Mouse (Mus musculus) brain, embryonic 14.5 days (tissue): ENCODE data around the gene Palm.

Experiments
- CTCF ChIP-seq: fragments of 200-500 bp; IDR thresholded peaks from 2 replicates; pipeline ENCODE4 v1.5.1; 2012; ENCODE audit warnings: inconsistent platforms, mild to moderate bottlenecking, moderate library complexity, borderline replicate concordance; ENCODE audit not compliant: insufficient read depth, insufficient read length; ENCODE audit errors: extremely low read depth
- POLR2A ChIP-seq: fragments of 200-500 bp; IDR thresholded peaks from 2 replicates; pipeline ENCODE4 v1.6.1; 2012; ENCODE audit warnings: mild to moderate bottlenecking, inconsistent platforms, borderline replicate concordance; ENCODE audit not compliant: poor library complexity, insufficient read depth, insufficient read length, severe bottlenecking; ENCODE audit errors: extremely low read depth

- TF ChIP-seq CTCF (peak; percentile 58; the same call in 1 of the 2 replicates), POLR2A (no peak)
Observed at GRCm38 (mm10) chr10:79783920-79784800, 9.2 kb upstream of the Palm start.
